Mouse (Mus musculus): ENCODE measurements at regions not wholly inside any gene's neighbourhood (a gene's known extent, or its start where the extent isn't known, plus 50 kb on each side); places are given as distances from the start of the nearest gene placed in this dataset.

- DNase-seq, result no peak
- no peak for TF ChIP-seq EP300 (IDR thresholded peaks at IDR 0.05; ENCODE audit: insufficient read depth, low read depth, low read length)
- no peak for TF ChIP-seq CTCF (IDR thresholded peaks at IDR 0.05)
- TF ChIP-seq POLR2A (IDR thresholded peaks at IDR 0.05; ENCODE audit: insufficient read depth, low read depth, low read length), result no peak
- H3K36me3 ChIP-seq (ENCODE audit: control insufficient read depth, insufficient read depth, low read length), result no peaks in the 10 kb centered on the region
- H3K4me1 ChIP-seq (ENCODE audit: control insufficient read depth, insufficient read depth, low read length), result no peaks in the 10 kb centered on the region
- 66% methylated on average over 3 of the region's 3 CpGs for WGBS
- no peak overlapping the region for H3K27ac ChIP-seq
- no peaks in the 10 kb centered on the region for H3K27me3 ChIP-seq (ENCODE audit: control insufficient read depth, insufficient read depth, low read length)
- H3K9ac ChIP-seq (ENCODE audit: low read depth, low read length), result no peak overlapping the region
- intact Hi-C loops (cut with DNase I), result no loop called here
- H3K79me2 ChIP-seq (replicated peaks; ENCODE audit: control insufficient read depth, insufficient read depth, low read length), result no peaks in the 10 kb centered on the region
- no peak overlapping the region for H3K4me3 ChIP-seq
Measured at GRCm38 (mm10) chr1:125307223-125307622, 128.3 kb downstream of the Actr3 start.

- H3K4me1 ChIP-seq (ENCODE audit: control insufficient read depth, insufficient read depth, low read length), result no peaks in the 10 kb centered on the region
- H3K36me3 ChIP-seq (ENCODE audit: control insufficient read depth, insufficient read depth, low read length), result no peaks in the 10 kb centered on the region
- no peak for DNase-seq
- 81% methylated on average over 5 of the region's 5 CpGs for WGBS
- no peak overlapping the region for H3K27ac ChIP-seq
- H3K4me3 ChIP-seq, result no peak overlapping the region
- H3K27me3 ChIP-seq (ENCODE audit: control insufficient read depth, insufficient read depth, low read length), result no peaks in the 10 kb centered on the region
- H3K9ac ChIP-seq (ENCODE audit: low read depth, low read length), result no peak overlapping the region
- intact Hi-C loops (cut with DNase I), result no loop called here
- no peaks in the 10 kb centered on the region for H3K79me2 ChIP-seq (replicated peaks; ENCODE audit: control insufficient read depth, insufficient read depth, low read length)
- TF ChIP-seq EP300 (IDR thresholded peaks at IDR 0.05; ENCODE audit: insufficient read depth, low read depth, low read length) (no peak), CTCF (IDR thresholded peaks at IDR 0.05) (no peak), POLR2A (IDR thresholded peaks at IDR 0.05; ENCODE audit: insufficient read depth, low read depth, low read length) (no peak)
Measured at GRCm38 (mm10) chr1:125298520-125299090, 136.9 kb downstream of the Actr3 start.

GRCm38 (mm10) chr1:125295646-125296045, 139.9 kb downstream of the Actr3 start:
- 73% methylated on average over 3 of the region's 3 CpGs for WGBS

GRCm38 (mm10) chr1:125290320-125291021, 145.1 kb downstream of the Actr3 start:
- no peak overlapping the region for H3K9ac ChIP-seq (ENCODE audit: low read depth, low read length)
- intact Hi-C loops (cut with DNase I), result no loop called here
- H3K36me3 ChIP-seq (ENCODE audit: control insufficient read depth, insufficient read depth, low read length), result no peaks in the 10 kb centered on the region
- H3K27ac ChIP-seq, result no peak overlapping the region
- no peak overlapping the region for H3K4me3 ChIP-seq
- DNase-seq, result no peak
- no peaks in the 10 kb centered on the region for H3K4me1 ChIP-seq (ENCODE audit: control insufficient read depth, insufficient read depth, low read length)
- H3K79me2 ChIP-seq (replicated peaks; ENCODE audit: control insufficient read depth, insufficient read depth, low read length), result no peaks in the 10 kb centered on the region
- TF ChIP-seq POLR2A (IDR thresholded peaks at IDR 0.05; ENCODE audit: insufficient read depth, low read depth, low read length), result no peak
- TF ChIP-seq EP300 (IDR thresholded peaks at IDR 0.05; ENCODE audit: insufficient read depth, low read depth, low read length), result no peak
- no peak for TF ChIP-seq CTCF (IDR thresholded peaks at IDR 0.05)
- H3K27me3 ChIP-seq (ENCODE audit: control insufficient read depth, insufficient read depth, low read length), result no peaks in the 10 kb centered on the region
- 80% methylated on average over 12 of the region's 12 CpGs for WGBS

More at GRCm38 (mm10) chr1:125295646-125296045, 139.9 kb downstream of the Actr3 start:
- Histone ChIP-seq H3K36me3 (ENCODE audit: control insufficient read depth, insufficient read depth, low read length) (no peaks in the 10 kb centered on the region), H3K79me2 (replicated peaks; ENCODE audit: control insufficient read depth, insufficient read depth, low read length) (no peaks in the 10 kb centered on the region), H3K9ac (ENCODE audit: low read depth, low read length) (no peak overlapping the region), H3K4me3 (no peak overlapping the region), H3K4me1 (ENCODE audit: control insufficient read depth, insufficient read depth, low read length) (no peaks in the 10 kb centered on the region), H3K27ac (no peak overlapping the region), H3K27me3 (ENCODE audit: control insufficient read depth, insufficient read depth, low read length) (no peaks in the 10 kb centered on the region)
- intact Hi-C loops (cut with DNase I), result no loop called here
- TF ChIP-seq CTCF (IDR thresholded peaks at IDR 0.05), result no peak
- no peak for TF ChIP-seq POLR2A (IDR thresholded peaks at IDR 0.05; ENCODE audit: insufficient read depth, low read depth, low read length)
- no peak for TF ChIP-seq EP300 (IDR thresholded peaks at IDR 0.05; ENCODE audit: insufficient read depth, low read depth, low read length)
- DNase-seq, result no peak

- no peaks in the 10 kb centered on the region for H3K27me3 ChIP-seq (ENCODE audit: control insufficient read depth, insufficient read depth, low read length)
- H3K9ac ChIP-seq (ENCODE audit: low read depth, low read length), result no peak overlapping the region
- H3K27ac ChIP-seq, result no peak overlapping the region
- no peaks in the 10 kb centered on the region for H3K79me2 ChIP-seq (replicated peaks; ENCODE audit: control insufficient read depth, insufficient read depth, low read length)
- WGBS, result 38% methylated on average over 2 of the region's 2 CpGs
- H3K4me3 ChIP-seq, result no peak overlapping the region
- DNase-seq, result no peak
- H3K4me1 ChIP-seq (ENCODE audit: control insufficient read depth, insufficient read depth, low read length), result no peaks in the 10 kb centered on the region
- intact Hi-C loops (cut with DNase I), result no loop called here
- no peak for TF ChIP-seq EP300 (IDR thresholded peaks at IDR 0.05; ENCODE audit: insufficient read depth, low read depth, low read length)
- no peak for TF ChIP-seq CTCF (IDR thresholded peaks at IDR 0.05)
- no peak for TF ChIP-seq POLR2A (IDR thresholded peaks at IDR 0.05; ENCODE audit: insufficient read depth, low read depth, low read length)
- H3K36me3 ChIP-seq (ENCODE audit: control insufficient read depth, insufficient read depth, low read length), result no peaks in the 10 kb centered on the region
Measured at GRCm38 (mm10) chr1:125286347-125286746, 149.2 kb downstream of the Actr3 start.

- no peak overlapping the region for H3K27ac ChIP-seq
- 49% methylated on average over 2 of the region's 2 CpGs for WGBS
Measured at GRCm38 (mm10) chr1:125284693-125285092, 150.8 kb downstream of the Actr3 start.

More at GRCm38 (mm10) chr1:125284693-125285092, 150.8 kb downstream of the Actr3 start:
- no peak for TF ChIP-seq EP300 (IDR thresholded peaks at IDR 0.05; ENCODE audit: insufficient read depth, low read depth, low read length)
- TF ChIP-seq POLR2A (IDR thresholded peaks at IDR 0.05; ENCODE audit: insufficient read depth, low read depth, low read length), result no peak
- TF ChIP-seq CTCF (IDR thresholded peaks at IDR 0.05), result no peak
- Histone ChIP-seq H3K79me2 (replicated peaks; ENCODE audit: control insufficient read depth, insufficient read depth, low read length) (no peaks in the 10 kb centered on the region), H3K27me3 (ENCODE audit: control insufficient read depth, insufficient read depth, low read length) (no peaks in the 10 kb centered on the region), H3K4me1 (ENCODE audit: control insufficient read depth, insufficient read depth, low read length) (no peaks in the 10 kb centered on the region), H3K9ac (ENCODE audit: low read depth, low read length) (no peak overlapping the region), H3K4me3 (no peak overlapping the region), H3K36me3 (ENCODE audit: control insufficient read depth, insufficient read depth, low read length) (no peaks in the 10 kb centered on the region)
- DNase-seq, result no peak
- intact Hi-C loops (cut with DNase I), result no loop called here
